Mouse (Mus musculus) megakaryocyte-erythroid progenitor cell, adult 5-6 weeks (primary cell): ENCODE data around the gene Rph3al. TPM values are rescaled to one million over a fixed set of nuclear protein-coding genes. Genes with fewer than 3 reads are reported as not detected.
A peak's percentile ranks its signal among the peaks of the same experiment; 100 is the strongest.

Experiments
- ATAC-seq: replicated peaks from 2 replicates; pipeline ENCODE4 v1.8.0; 2016; ENCODE audit warnings: mild to moderate bottlenecking, inconsistent platforms; ENCODE audit not compliant: severe bottlenecking, poor library complexity, low FRiP score, low TSS enrichment
- total RNA-seq, 2 experiments: library from RNA; stranded (forward) in 1 of 2; stranded (reverse) in 1 of 2; fragments of 200-1000, 215-1000 nt in 1 of 2; fragments of >200 nt in 1 of 2; fragmentation: Nextera tagmentation in 1 of 2; gene quantifications; 2 replicates each; pipeline ENCODE4 v1.2.3; 2014 to 2017

Rph3al gene
- total RNA-seq, 2 experiments from 2014 or later = 1.1 to 8.3 TPM

GRCm38 (mm10) chr11:75954896-75955295, 16.7 kb upstream of the Rph3al start:
- ATAC-seq = no peak

- ATAC-seq = no peak
These were observed 13.7 kb upstream of the Rph3al start for GRCm38 (mm10) chr11:75951895-75952294.

- ATAC-seq = no peak
These were observed 12.2 kb upstream of the Rph3al start for GRCm38 (mm10) chr11:75950459-75950858.

GRCm38 (mm10) chr11:75948789-75949188, 10.6 kb upstream of the Rph3al start:
- ATAC-seq = no peak

GRCm38 (mm10) chr11:75947223-75947622, 9.0 kb upstream of the Rph3al start:
- ATAC-seq = no peak

- peak; percentile 50; the same call in 1 of the 2 replicates for ATAC-seq
These were observed 7.7 kb upstream of the Rph3al start for GRCm38 (mm10) chr11:75945805-75946450.

- ATAC-seq = peak; percentile 74
These were observed 808 bp downstream of the Rph3al start for GRCm38 (mm10) chr11:75937370-75937871.

- ATAC-seq = 0 out of 2 replicates have a peak, but pooled peaks have one; percentile 39
These were observed 2.3 kb downstream of the Rph3al start for GRCm38 (mm10) chr11:75935819-75936430.

- no peak for ATAC-seq
These were observed 3.8 kb downstream of the Rph3al start for GRCm38 (mm10) chr11:75934425-75934824.

GRCm38 (mm10) chr11:75933371-75933770, 4.9 kb downstream of the Rph3al start:
- ATAC-seq = no peak

- ATAC-seq = no peak
These were observed 7.1 kb downstream of the Rph3al start for GRCm38 (mm10) chr11:75930911-75931678.

GRCm38 (mm10) chr11:75930208-75930607, 8.0 kb downstream of the Rph3al start:
- ATAC-seq = no peak

GRCm38 (mm10) chr11:75927881-75928280, 10.3 kb downstream of the Rph3al start:
- ATAC-seq = no peak

GRCm38 (mm10) chr11:75926431-75927312, 11.6 kb downstream of the Rph3al start:
- peak; percentile 94 for ATAC-seq

GRCm38 (mm10) chr11:75925801-75926200, 12.4 kb downstream of the Rph3al start:
- no peak for ATAC-seq

- ATAC-seq = no peak
These were observed 15.5 kb downstream of the Rph3al start for GRCm38 (mm10) chr11:75922741-75923140.

GRCm38 (mm10) chr11:75919139-75919538, 19.1 kb downstream of the Rph3al start:
- no peak for ATAC-seq

- no peak for ATAC-seq
These were observed 20.9 kb downstream of the Rph3al start for GRCm38 (mm10) chr11:75917340-75917739.

- ATAC-seq = peak; percentile 73
These were observed 24.3 kb downstream of the Rph3al start for GRCm38 (mm10) chr11:75913953-75914352.
